Mouse (Mus musculus): ENCODE measurements at regions not wholly inside any gene's neighbourhood (a gene's known extent, or its start where the extent isn't known, plus 50 kb on each side); places are given as distances from the start of the nearest gene placed in this dataset.

- Histone ChIP-seq H3K4me1 (ENCODE audit: insufficient read depth) (peaks cover 41% of the 10 kb centered on the region), H3K27ac (ENCODE audit: low read depth) (peak overlapping the region; percentile 15; the same call in 1 of the 2 replicates), H3K4me2 (no peak overlapping the region), H3K4me3 (ENCODE audit: low read depth, low read length) (no peak overlapping the region), H3K9me3 (ENCODE audit: low read depth, low read length) (no peaks in the 10 kb centered on the region), H3K9ac (no peak overlapping the region), H3K36me3 (ENCODE audit: insufficient read depth) (no peaks in the 10 kb centered on the region), H3K27me3 (ENCODE audit: insufficient read depth, low read length) (no peaks in the 10 kb centered on the region)
- no peak for ATAC-seq (ENCODE audit: insufficient read depth)
- DNase-seq: no peak
- WGBS: 55% methylated on average over 11 of the region's 11 CpGs
- TF ChIP-seq CTCF (IDR thresholded peaks at IDR 0.05; ENCODE audit: low read depth): no peak
Observed at GRCm38 (mm10) chr7:130041402-130041965, 449.8 kb downstream of the Wdr11 start.

- H3K36me3 ChIP-seq (ENCODE audit: insufficient read depth): no peaks in the 10 kb centered on the region
- no peak for TF ChIP-seq CTCF (IDR thresholded peaks at IDR 0.05; ENCODE audit: low read depth)
- WGBS: 52% methylated on average over 5 of the region's 5 CpGs
- H3K4me3 ChIP-seq (ENCODE audit: low read depth, low read length): no peak overlapping the region
- no peak overlapping the region for H3K9ac ChIP-seq
- ATAC-seq (ENCODE audit: insufficient read depth) (no peak; the same call in 1 of the 2 replicates), DNase-seq (no peak)
- H3K4me1 ChIP-seq (ENCODE audit: insufficient read depth): peaks cover 37% of the 10 kb centered on the region
- no peaks in the 10 kb centered on the region for H3K27me3 ChIP-seq (ENCODE audit: insufficient read depth, low read length)
- H3K9me3 ChIP-seq (ENCODE audit: low read depth, low read length): no peaks in the 10 kb centered on the region
- H3K4me2 ChIP-seq: no peak overlapping the region
- peak overlapping the region; percentile 46 for H3K27ac ChIP-seq (ENCODE audit: low read depth)
Observed at GRCm38 (mm10) chr7:130042296-130042910, 450.7 kb downstream of the Wdr11 start.

DNA sequence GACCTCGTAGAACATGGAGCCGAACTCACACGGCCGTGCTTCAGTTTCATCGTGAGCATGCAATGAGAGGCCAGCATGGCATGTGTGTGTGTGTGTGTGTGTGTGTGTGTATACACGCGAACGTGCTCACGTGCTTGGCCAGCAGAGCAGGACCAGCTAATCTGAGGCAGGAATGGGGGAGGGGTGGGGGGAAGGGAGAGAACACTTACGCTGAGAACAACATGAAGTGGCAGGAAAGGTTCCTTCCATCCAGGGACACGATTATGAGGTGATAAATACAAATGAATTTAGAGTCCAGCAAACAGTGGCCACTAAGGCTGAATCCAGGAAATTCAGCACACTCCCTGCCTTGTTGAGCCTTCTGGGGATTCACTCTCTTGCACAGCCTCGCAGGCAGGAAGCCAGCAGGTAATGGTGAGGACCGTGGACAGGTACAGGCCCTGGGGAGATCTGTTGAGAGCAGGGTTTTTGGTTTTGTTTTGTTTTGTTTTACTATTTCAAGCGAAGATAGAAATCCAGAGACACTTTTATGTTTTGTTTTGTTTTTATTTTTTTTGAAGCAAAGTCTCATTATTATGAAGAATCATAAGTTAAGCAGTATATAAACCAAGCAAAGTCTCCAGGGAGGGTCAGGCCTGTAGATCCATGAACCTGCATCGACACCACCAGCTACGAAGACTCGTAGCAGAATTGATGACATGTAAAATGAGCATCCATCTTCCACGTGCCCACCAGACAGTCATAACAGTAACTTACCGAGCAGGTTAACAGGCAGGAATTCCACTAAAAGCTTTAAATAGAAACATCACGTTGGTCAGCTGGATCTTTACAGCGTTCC is 452.0 kb downstream of the Wdr11 start:
- Histone ChIP-seq H3K36me3 (ENCODE audit: insufficient read depth) (no peaks in the 10 kb centered on the region), H3K9ac (no peak overlapping the region), H3K4me1 (ENCODE audit: insufficient read depth) (peaks cover 31% of the 10 kb centered on the region), H3K27me3 (ENCODE audit: insufficient read depth, low read length) (no peaks in the 10 kb centered on the region), H3K4me2 (no peak overlapping the region), H3K27ac (ENCODE audit: low read depth) (peak overlapping the region; percentile 67; the same call in 1 of the 2 replicates), H3K4me3 (ENCODE audit: low read depth, low read length) (no peak overlapping the region), H3K9me3 (ENCODE audit: low read depth, low read length) (no peaks in the 10 kb centered on the region)
- peak; percentile 73 for DNase-seq
- peak; percentile 13; the same call in 1 of the 2 replicates for TF ChIP-seq CTCF (IDR thresholded peaks at IDR 0.05; ENCODE audit: low read depth)
- 21% methylated on average over 21 of the region's 21 CpGs for WGBS
- peak; percentile 64 for ATAC-seq (ENCODE audit: insufficient read depth)

DNA sequence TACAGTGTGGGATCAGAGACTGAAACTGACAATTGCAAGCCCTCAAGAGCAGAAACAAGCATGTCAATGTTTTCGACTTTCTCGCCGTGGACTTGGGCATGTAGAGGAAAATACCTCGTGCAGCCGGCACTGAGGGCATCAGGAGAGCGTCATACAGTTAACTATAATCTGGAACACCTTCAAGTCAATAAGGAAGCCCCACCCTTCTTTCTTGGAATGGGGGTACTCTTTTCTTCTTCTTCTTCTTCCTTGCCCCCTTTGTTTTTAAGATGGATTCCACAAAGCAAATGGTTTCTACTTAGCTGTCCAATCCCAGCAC is 452.5 kb downstream of the Wdr11 start:
- Histone ChIP-seq H3K9me3 (ENCODE audit: low read depth, low read length) (no peaks in the 10 kb centered on the region), H3K4me3 (ENCODE audit: low read depth, low read length) (no peak overlapping the region), H3K27me3 (ENCODE audit: insufficient read depth, low read length) (no peaks in the 10 kb centered on the region), H3K9ac (no peak overlapping the region), H3K36me3 (ENCODE audit: insufficient read depth) (no peaks in the 10 kb centered on the region), H3K4me1 (ENCODE audit: insufficient read depth) (peaks cover 31% of the 10 kb centered on the region), H3K4me2 (no peak overlapping the region), H3K27ac (ENCODE audit: low read depth) (peak overlapping the region; percentile 67; the same call in 1 of the 2 replicates)
- DNase-seq: no peak
- 59% methylated on average over 6 of the region's 6 CpGs for WGBS
- TF ChIP-seq CTCF (IDR thresholded peaks at IDR 0.05; ENCODE audit: low read depth): no peak
- ATAC-seq (ENCODE audit: insufficient read depth): no peak

DNA sequence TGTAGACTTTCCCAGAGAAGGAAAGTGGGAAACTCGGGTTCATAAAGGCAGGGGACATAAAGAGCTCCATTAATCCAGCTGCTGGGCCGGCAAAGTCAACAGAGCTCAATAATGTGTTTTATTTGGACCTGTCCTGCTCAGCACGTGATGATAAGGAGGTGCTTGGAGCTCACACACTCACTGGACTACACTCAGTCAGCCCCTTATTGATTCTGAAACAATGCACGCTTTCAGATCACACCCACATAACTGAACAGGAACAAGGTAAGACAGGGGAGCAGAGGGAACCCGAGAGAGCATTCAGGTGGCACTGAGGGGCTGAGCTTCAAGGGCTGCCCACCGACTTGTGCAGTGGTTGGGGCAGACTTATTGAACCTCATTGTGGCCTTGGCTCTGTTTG is 452.9 kb downstream of the Wdr11 start:
- H3K4me1 ChIP-seq (ENCODE audit: insufficient read depth): peaks cover 31% of the 10 kb centered on the region
- no peak overlapping the region for H3K4me2 ChIP-seq
- WGBS: 43% methylated on average over 6 of the region's 6 CpGs
- no peaks in the 10 kb centered on the region for H3K9me3 ChIP-seq (ENCODE audit: low read depth, low read length)
- DNase-seq: peak; percentile 37
- no peak overlapping the region for H3K9ac ChIP-seq
- no peak for TF ChIP-seq CTCF (IDR thresholded peaks at IDR 0.05; ENCODE audit: low read depth)
- H3K36me3 ChIP-seq (ENCODE audit: insufficient read depth): no peaks in the 10 kb centered on the region
- ATAC-seq (ENCODE audit: insufficient read depth): no peak
- peak overlapping the region; percentile 67; the same call in 1 of the 2 replicates for H3K27ac ChIP-seq (ENCODE audit: low read depth)
- H3K4me3 ChIP-seq (ENCODE audit: low read depth, low read length): no peak overlapping the region
- H3K27me3 ChIP-seq (ENCODE audit: insufficient read depth, low read length): no peaks in the 10 kb centered on the region

GRCm38 (mm10) chr7:130046086-130046485 is 454.4 kb downstream of the Wdr11 start:
- 38% methylated on average over 2 of the region's 2 CpGs for WGBS
- TF ChIP-seq CTCF (IDR thresholded peaks at IDR 0.05; ENCODE audit: low read depth): no peak
- no peak for ATAC-seq (ENCODE audit: insufficient read depth)
- Histone ChIP-seq H3K27me3 (ENCODE audit: insufficient read depth, low read length) (no peaks in the 10 kb centered on the region), H3K4me2 (no peak overlapping the region), H3K9me3 (ENCODE audit: low read depth, low read length) (no peaks in the 10 kb centered on the region), H3K9ac (no peak overlapping the region), H3K27ac (ENCODE audit: low read depth) (no peak overlapping the region), H3K4me1 (ENCODE audit: insufficient read depth) (peaks cover 28% of the 10 kb centered on the region; the same call in 1 of the 2 replicates), H3K36me3 (ENCODE audit: insufficient read depth) (no peaks in the 10 kb centered on the region), H3K4me3 (ENCODE audit: low read depth, low read length) (no peak overlapping the region)
- no peak for DNase-seq
